Mouse (Mus musculus) small intestine, adult 2 months (tissue): Measurements from ENCODE around the gene Traf3ip2.

ENCODE experiments used
- CTCF ChIP-seq: fragments of 200-500 bp; IDR thresholded peaks from 2 replicates; pipeline ENCODE4 v1.5.1; 2012; ENCODE audit warnings: low read depth, mild to moderate bottlenecking, control low read depth, inconsistent platforms, low read length, moderate library complexity, mixed read lengths; ENCODE audit not compliant: insufficient replicate concordance, insufficient read length; ENCODE audit errors: extremely low read depth
- POLR2A ChIP-seq: fragments of 200-500 bp; IDR thresholded peaks from 2 replicates; pipeline ENCODE4 v1.6.1; 2012; ENCODE audit warnings: low read depth, mild to moderate bottlenecking, control low read depth, inconsistent platforms, low read length, moderate library complexity

DNA sequence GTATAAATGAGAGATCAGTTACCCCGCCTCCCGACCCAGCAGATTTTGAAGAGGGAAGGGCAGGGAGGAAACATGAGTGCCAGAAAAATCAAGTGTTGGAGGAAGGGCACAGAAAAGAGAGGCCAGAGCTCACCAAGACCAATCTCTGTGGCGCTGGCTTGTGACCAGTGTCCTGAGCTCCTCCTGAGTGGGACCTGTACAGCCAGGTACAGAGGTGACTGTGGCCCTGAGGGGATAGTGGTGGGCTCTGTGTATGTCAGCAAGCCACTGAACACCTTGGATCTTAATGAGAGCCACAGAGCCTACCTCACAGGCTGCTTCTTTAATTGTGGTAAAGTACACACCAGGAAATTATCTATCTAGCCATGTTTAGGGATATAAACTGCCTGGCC, 14.9 kb upstream of the Traf3ip2 start:
- TF ChIP-seq POLR2A (no peak), CTCF (no peak)
